ENCODE assay signal across 8 mouse cellular contexts in genomic region chr2:153491512-153492178, GRCm38 (mm10). TPM values are rescaled to one million over a fixed set of nuclear protein-coding genes. Genes with fewer than 3 reads are reported as not detected.
A peak's percentile ranks its signal among the peaks of the same experiment; 100 is the strongest.
DNase-seq lines count a peak whose midpoint lies in the region; ATAC-seq lines count a peak whose summit lies in the region.

No protein-coding gene starts in this region.

- no peak for DNase-seq in lung, postnatal 14 days
- peak; percentile 74 to 76 for DNase-seq in cerebellum, postnatal 36 days
- DNase-seq in urinary bladder, postnatal 10 days (ENCODE audit: low spot score), result no peak
- DNase-seq in urinary bladder, adult 2 months (ENCODE audit: low spot score), result no peak
- no peak for DNase-seq in adrenal gland, postnatal 36 days

- 15% methylated on average over 18 of the region's 18 CpGs for whole genome bisulfite sequencing in lung, embryonic 16.5 days
- WGBS in intestine, embryonic 16.5 days, result 22% methylated on average over 18 of the region's 18 CpGs
- 4% methylated on average over 18 of the region's 18 CpGs for WGBS in neural tube, embryonic 15.5 days

- peak overlapping the region; percentile 68 for H3K4me3 ChIP-seq in lung, embryonic 16.5 days (ENCODE audit: low read length)
- peak overlapping the region; percentile 68 for H3K4me3 ChIP-seq in intestine, embryonic 16.5 days (ENCODE audit: low read length)
- H3K4me3 ChIP-seq in neural tube, embryonic 15.5 days (replicated peaks), result peak overlapping the region; percentile 59

- peaks cover 24% of the 10 kb centered on the region for H3K4me1 ChIP-seq in lung, embryonic 16.5 days (replicated peaks; ENCODE audit: control insufficient read depth, insufficient read depth, low read length)
- H3K4me1 ChIP-seq in intestine, embryonic 16.5 days (ENCODE audit: control insufficient read depth, insufficient read depth, low read length), result peaks cover 28% of the 10 kb centered on the region
- peaks cover 47% of the 10 kb centered on the region for H3K4me1 ChIP-seq in neural tube, embryonic 15.5 days

- ATAC-seq in lung, embryonic 16.5 days (ENCODE audit: low read depth), result no peak
- no peak for ATAC-seq in intestine, embryonic 16.5 days
- ATAC-seq in neural tube, embryonic 15.5 days (ENCODE audit: low FRiP score), result no peak

- peaks cover 5% of the 10 kb centered on the region; the same call in 1 of the 2 replicates for H3K27me3 ChIP-seq in lung, embryonic 16.5 days (ENCODE audit: control insufficient read depth, insufficient read depth, low read depth, low read length)
- 0 out of 2 replicates have a peak, but pooled peaks cover 4% of the 10 kb centered on the region for H3K27me3 ChIP-seq in intestine, embryonic 16.5 days (replicated peaks; ENCODE audit: control insufficient read depth, insufficient read depth, low read length)
- H3K27me3 ChIP-seq in neural tube, embryonic 15.5 days (replicated peaks), result no peaks in the 10 kb centered on the region

- H3K4me2 ChIP-seq in lung, embryonic 16.5 days (ENCODE audit: low read depth, low read length), result peak overlapping the region; percentile 99
- peak overlapping the region; percentile 94 for H3K4me2 ChIP-seq in intestine, embryonic 16.5 days (ENCODE audit: low read depth, low read length)
- H3K4me2 ChIP-seq in neural tube, embryonic 15.5 days, result peak overlapping the region; percentile 89

- peak overlapping the region; percentile 79 for H3K9ac ChIP-seq in lung, embryonic 16.5 days (ENCODE audit: low read length)
- H3K9ac ChIP-seq in intestine, embryonic 16.5 days (ENCODE audit: low read depth, low read length), result peak overlapping the region; percentile 76
- H3K9ac ChIP-seq in neural tube, embryonic 15.5 days (replicated peaks), result peak overlapping the region; percentile 76

- H3K36me3 ChIP-seq in lung, embryonic 16.5 days (ENCODE audit: control insufficient read depth, insufficient read depth, low read length), result no peaks in the 10 kb centered on the region
- no peaks in the 10 kb centered on the region for H3K36me3 ChIP-seq in intestine, embryonic 16.5 days (ENCODE audit: control insufficient read depth, insufficient read depth, low read length)
- no peaks in the 10 kb centered on the region for H3K36me3 ChIP-seq in neural tube, embryonic 15.5 days

- H3K9me3 ChIP-seq in lung, embryonic 16.5 days (ENCODE audit: control insufficient read depth, low read length), result no peaks in the 10 kb centered on the region
- no peaks in the 10 kb centered on the region for H3K9me3 ChIP-seq in intestine, embryonic 16.5 days (ENCODE audit: control insufficient read depth, low read length)
- no peaks in the 10 kb centered on the region for H3K9me3 ChIP-seq in neural tube, embryonic 15.5 days (replicated peaks)

- H3K27ac ChIP-seq in lung, embryonic 16.5 days (ENCODE audit: low read length), result no peak overlapping the region
- H3K27ac ChIP-seq in intestine, embryonic 16.5 days (ENCODE audit: low read length), result no peak overlapping the region
- peak overlapping the region; percentile 97 for H3K27ac ChIP-seq in neural tube, embryonic 15.5 days (replicated peaks)

RNA-seq across cellular contexts. Expression of gene 4930404H24Rik, which starts 0.9 kb away (rescaled TPM):
- not detected in 2 replicates for polyA plus RNA-seq in lung, embryonic 16.5 days (2015; fragmentation: Nextera tagmentation; extraction: Ambion mirVana)
- polyA plus RNA-seq in intestine, embryonic 16.5 days (2015; fragmentation: Nextera tagmentation; extraction: Ambion mirVana), result not detected in 2 replicates
- not detected in 2 replicates for polyA plus RNA-seq in neural tube, embryonic 15.5 days (2015; fragmentation: Nextera tagmentation; extraction: Ambion mirVana)
- polyA plus RNA-seq in urinary bladder, adult 2 months (2012; rRNA removed), result not detected in 2 replicates
- total RNA-seq in adrenal gland, postnatal 36 days (2021), result not detected

RNA-seq across cellular contexts. Expression of gene Nol4l, which starts 38.1 kb away (rescaled TPM):
- 8.9 and 9.9 TPM in 2 replicates for polyA plus RNA-seq in lung, embryonic 16.5 days (2015; fragmentation: Nextera tagmentation; extraction: Ambion mirVana)
- polyA plus RNA-seq in intestine, embryonic 16.5 days (2015; fragmentation: Nextera tagmentation; extraction: Ambion mirVana), result 28.6 and 34.2 TPM in 2 replicates
- polyA plus RNA-seq in neural tube, embryonic 15.5 days (2015; fragmentation: Nextera tagmentation; extraction: Ambion mirVana), result 31.4 and 36.1 TPM in 2 replicates
- 11.7 and 15.8 TPM in 2 replicates for polyA plus RNA-seq in urinary bladder, adult 2 months (2012; rRNA removed)
- total RNA-seq in adrenal gland, postnatal 36 days (2021), result 10 to 100 TPM; 12.8 to 13.3 TPM

Comparison
In these comparisons a context has a peak if more than half of its experiments do, and no peak if none do; other contexts are left out.
1. DNase-seq: peak in cerebellum, postnatal 36 days (2 of 2); none in lung, postnatal 14 days (single experiment), urinary bladder, postnatal 10 days (single experiment), urinary bladder, adult 2 months (single experiment) and adrenal gland, postnatal 36 days (0 of 2).
2. Peak in every context shown above with its lines, with median percentiles within 50 percentile points of each other: H3K4me2 ChIP-seq, H3K4me3 ChIP-seq and H3K9ac ChIP-seq.